Mouse (Mus musculus) MEL (cell line): Measurements from ENCODE around the gene Cacng1. TPM values are rescaled to one million over a fixed set of nuclear protein-coding genes. Genes with fewer than 3 reads are reported as not detected.

ENCODE experiments used
- DNase-seq: peaks from one replicate; pipeline ENCODE4 v3.0.0; 2011; ENCODE audit warnings: low read depth, low spot score
- H3K27ac ChIP-seq: 2 replicates; pipeline ENCODE4 v1.5.1; 2012; ENCODE audit warnings: low read depth, mild to moderate bottlenecking, control low read depth, low read length, moderate library complexity; ENCODE audit not compliant: control insufficient read depth
- H3K27me3 ChIP-seq, 2 experiments: fragments of 150-350 bp in 1 of 2; sonication (generic) in 1 of 2; 2 replicates each; pipeline ENCODE4 v1.6.1; 2012; ENCODE audit warnings: low read length in 2 of 2, mild to moderate bottlenecking in 2 of 2, improper control_type of control experiment in 1 of 2, moderate library complexity in 1 of 2; ENCODE audit not compliant: insufficient read depth in 2 of 2, control insufficient read depth in 1 of 2
- H3K36me3 ChIP-seq, 2 experiments: 2 replicates each; pipeline ENCODE4 v1.6.1; 2012 to 2014; ENCODE audit warnings: low read length in 2 of 2, improper control_type of control experiment in 1 of 2, inconsistent platforms in 1 of 2, mild to moderate bottlenecking in 1 of 2; ENCODE audit not compliant: insufficient read depth in 2 of 2, control insufficient read depth in 1 of 2
- H3K4me1 ChIP-seq, 2 experiments: fragments of 150-350 bp in 1 of 2; sonication (generic) in 1 of 2; 2 replicates each; pipeline ENCODE4 v1.6.1; 2012; ENCODE audit warnings: low read length in 2 of 2, improper control_type of control experiment in 1 of 2, mild to moderate bottlenecking in 1 of 2; ENCODE audit not compliant: insufficient read depth in 2 of 2, control insufficient read depth in 1 of 2
- H3K4me3 ChIP-seq, 2 experiments: fragments of 150-350 bp in 1 of 2; sonication (generic) in 1 of 2; 2 replicates each; pipeline ENCODE4 v1.5.1; 2012; ENCODE audit warnings: low read depth in 2 of 2, low read length in 2 of 2, mild to moderate bottlenecking in 2 of 2, moderate library complexity in 2 of 2, control low read depth in 1 of 2, improper control_type of control experiment in 1 of 2; ENCODE audit not compliant: control insufficient read depth in 1 of 2, insufficient read depth in 1 of 2
- H3K79me2 ChIP-seq: 2 replicates; pipeline ENCODE4 v1.6.1; 2012; ENCODE audit warnings: mild to moderate bottlenecking, low read length, moderate library complexity; ENCODE audit not compliant: control insufficient read depth, poor library complexity, insufficient read depth
- H3K9ac ChIP-seq: 2 replicates; pipeline ENCODE4 v1.6.1; 2012; ENCODE audit warnings: low read depth, mild to moderate bottlenecking, control low read depth, low read length, moderate library complexity; ENCODE audit not compliant: control insufficient read depth, poor library complexity, severe bottlenecking
- H3K9me3 ChIP-seq: fragments of 150-350 bp; sonication (generic); replicated peaks from 2 replicates; pipeline ENCODE4 v1.6.1; 2012; ENCODE audit warnings: mild to moderate bottlenecking, low read length, improper control_type of control experiment, moderate library complexity; ENCODE audit not compliant: insufficient read depth
- BHLHE40 ChIP-seq: IDR thresholded peaks from 2 replicates; pipeline ENCODE4 v1.6.1; 2012; ENCODE audit warnings: low read depth, mild to moderate bottlenecking, inconsistent platforms, low read length, improper control_type of control experiment, borderline replicate concordance
- CHD1 ChIP-seq: IDR thresholded peaks from 2 replicates; pipeline ENCODE4 v1.6.1; 2012; ENCODE audit warnings: low read depth, mild to moderate bottlenecking, inconsistent platforms, low read length, improper control_type of control experiment
- CTCF ChIP-seq, 3 experiments: IDR thresholded peaks in 2 of 3; conservative IDR thresholded peaks in 1 of 3; 2 replicates each; pipeline ENCODE4 v1.5.1; 2011 to 2012; ENCODE audit warnings: low read length in 3 of 3, low read depth in 2 of 3, mild to moderate bottlenecking in 2 of 3, improper control_type of control experiment in 1 of 3, inconsistent platforms in 1 of 3, mixed read lengths in 1 of 3, moderate library complexity in 1 of 3; ENCODE audit not compliant: control insufficient read depth in 1 of 3, insufficient read depth in 1 of 3, poor library complexity in 1 of 3, severe bottlenecking in 1 of 3
- ELF1 ChIP-seq: IDR thresholded peaks from 2 replicates; pipeline ENCODE4 v1.6.1; 2014; ENCODE audit warnings: low read depth, mild to moderate bottlenecking, inconsistent platforms, low read length, improper control_type of control experiment, moderate library complexity
- GABPA ChIP-seq: IDR thresholded peaks from 2 replicates; pipeline ENCODE4 v1.6.1; 2012; ENCODE audit warnings: low read depth, mild to moderate bottlenecking, inconsistent platforms, low read length, improper control_type of control experiment, moderate library complexity
- GATA1 ChIP-seq: IDR thresholded peaks from 2 replicates; pipeline ENCODE4 v1.6.1; 2011; ENCODE audit warnings: low read depth, low read length, improper control_type of control experiment
- HCFC1 ChIP-seq: IDR thresholded peaks from 2 replicates; pipeline ENCODE4 v1.6.1; 2012; ENCODE audit warnings: low read depth, mild to moderate bottlenecking, inconsistent platforms, low read length, improper control_type of control experiment, moderate library complexity
- MAFK ChIP-seq: IDR thresholded peaks from 2 replicates; pipeline ENCODE4 v1.6.1; 2011; ENCODE audit warnings: low read depth, mild to moderate bottlenecking, low read length, improper control_type of control experiment, borderline replicate concordance
- MAX ChIP-seq: IDR thresholded peaks from 2 replicates; pipeline ENCODE4 v1.6.1; 2011; ENCODE audit warnings: low read length, improper control_type of control experiment
- MEF2A ChIP-seq: IDR thresholded peaks from 2 replicates; pipeline ENCODE4 v1.6.1; 2014; ENCODE audit warnings: low read depth, mild to moderate bottlenecking, inconsistent platforms, low read length, improper control_type of control experiment; ENCODE audit not compliant: poor library complexity, insufficient replicate concordance, severe bottlenecking; ENCODE audit errors: extremely low read depth
- MYB ChIP-seq: IDR thresholded peaks from 2 replicates; pipeline ENCODE4 v1.6.1; 2011; ENCODE audit warnings: mild to moderate bottlenecking, low read depth, low read length, improper control_type of control experiment
- MYC ChIP-seq: IDR thresholded peaks from 2 replicates; pipeline ENCODE4 v1.6.1; 2011; ENCODE audit warnings: low read depth, mild to moderate bottlenecking, low read length, improper control_type of control experiment, moderate library complexity
- NELFE ChIP-seq: IDR thresholded peaks from 2 replicates; pipeline ENCODE4 v1.6.1; 2011; ENCODE audit warnings: low read depth, low read length, improper control_type of control experiment
- NRF1 ChIP-seq: IDR thresholded peaks from 2 replicates; pipeline ENCODE4 v1.6.1; 2014; ENCODE audit warnings: low read depth, mild to moderate bottlenecking, inconsistent platforms, low read length, improper control_type of control experiment, moderate library complexity; ENCODE audit not compliant: poor library complexity, insufficient read depth, severe bottlenecking
- POLR2A ChIP-seq, 2 experiments: IDR thresholded peaks; 2 replicates each; pipeline ENCODE4 v1.6.1; 2011 to 2012; ENCODE audit warnings: low read length in 2 of 2, mild to moderate bottlenecking in 2 of 2, control low read depth in 1 of 2, improper control_type of control experiment in 1 of 2, low read depth in 1 of 2, moderate library complexity in 1 of 2; ENCODE audit not compliant: control insufficient read depth in 1 of 2, insufficient read depth in 1 of 2, poor library complexity in 1 of 2
- POLR2AphosphoS2 ChIP-seq: IDR thresholded peaks from 2 replicates; pipeline ENCODE4 v1.6.1; 2011; ENCODE audit warnings: low read length, improper control_type of control experiment
- SMC3 ChIP-seq: IDR thresholded peaks from 2 replicates; pipeline ENCODE4 v1.6.1; 2011; ENCODE audit warnings: low read depth, low read length, improper control_type of control experiment
- TAL1 ChIP-seq: IDR thresholded peaks from 2 replicates; pipeline ENCODE4 v1.6.1; 2012; ENCODE audit warnings: mild to moderate bottlenecking, inconsistent platforms, low read length, moderate library complexity, mixed read lengths
- TBP ChIP-seq: IDR thresholded peaks from 2 replicates; pipeline ENCODE4 v1.8.0; 2011; ENCODE audit warnings: low read depth, low read length, improper control_type of control experiment
- TCF12 ChIP-seq: IDR thresholded peaks from 2 replicates; pipeline ENCODE4 v1.6.1; 2014; ENCODE audit warnings: low read depth, mild to moderate bottlenecking, inconsistent platforms, low read length, improper control_type of control experiment, moderate library complexity
- UBTF ChIP-seq: IDR thresholded peaks from 2 replicates; pipeline ENCODE4 v1.6.1; 2012; ENCODE audit warnings: low read depth, mild to moderate bottlenecking, inconsistent platforms, low read length, improper control_type of control experiment, moderate library complexity, borderline replicate concordance; ENCODE audit not compliant: insufficient read depth
- ZC3H11A ChIP-seq: IDR thresholded peaks from 2 replicates; pipeline ENCODE4 v1.6.1; 2012; ENCODE audit warnings: low read depth, mild to moderate bottlenecking, inconsistent platforms, low read length, improper control_type of control experiment
- ZKSCAN1 ChIP-seq: IDR thresholded peaks from 2 replicates; pipeline ENCODE4 v1.6.1; 2012; ENCODE audit warnings: low read depth, mild to moderate bottlenecking, inconsistent platforms, low read length, improper control_type of control experiment, moderate library complexity
- polyA plus RNA-seq, 2 experiments: library from polyadenylated mRNA; stranded (reverse) in 1 of 2; unstranded in 1 of 2; fragments of >175 nt in 1 of 2; fragments of >200 nt in 1 of 2; gene quantifications; 2 replicates each; pipeline versions ENCODE4 v1.2.1 to v1.2.4; 2012; ENCODE audit warnings: low replicate concordance in 2 of 2, low read depth in 1 of 2; ENCODE audit not compliant: insufficient read length in 2 of 2, insufficient read depth in 1 of 2, missing spikeins in 1 of 2
- total RNA-seq: library from RNA; depleted of rRNA; stranded (reverse); fragments of 300-350 nt; gene quantifications from 2 replicates; pipeline ENCODE4 v1.2.3, GENCODE M21; 2012

Cacng1 gene
- total and polyA plus RNA-seq, 3 experiments, result not detected

DNA sequence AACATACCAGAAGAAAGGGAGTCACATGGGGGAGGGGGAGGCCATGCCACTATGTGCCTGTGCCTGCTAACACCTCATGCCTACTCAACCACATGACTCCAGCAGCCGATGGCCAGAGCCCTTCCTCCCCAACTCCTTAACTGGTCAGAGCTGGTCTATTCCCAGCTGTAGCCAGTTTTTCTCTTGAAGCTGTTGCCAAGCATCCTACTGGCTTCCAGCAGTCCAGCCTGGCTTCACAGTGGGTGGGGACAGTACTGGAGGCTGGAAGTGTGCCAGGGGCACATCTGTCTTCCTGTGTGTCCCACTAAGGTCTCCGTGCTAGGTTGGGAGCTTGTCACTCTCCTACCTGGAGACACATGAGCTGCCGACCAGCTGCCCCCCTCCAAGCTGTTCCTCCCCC is 26.8 kb upstream of the Cacng1 start:
- TF ChIP-seq MEF2A (no peak), BHLHE40 (no peak), POLR2AphosphoS2 (no peak), ZC3H11A (no peak)
- TF ChIP-seq, all 39 proteins: peak for 0
- Histone ChIP-seq H3K9me3 (no peaks in the 10 kb centered on the region), H3K27me3 (peaks cover 0 to 2% of the 10 kb centered on the region in 2 experiments; a peak in 2 of 4 replicates), H3K4me3 (no peak overlapping the region), H3K4me1 (no peaks in the 10 kb centered on the region; a peak in 1 of 4 replicates), H3K27ac (no peak overlapping the region), H3K79me2 (no peaks in the 10 kb centered on the region), H3K36me3 (no peaks in the 10 kb centered on the region), H3K9ac (no peak overlapping the region)
- DNase-seq, result no peak

DNA sequence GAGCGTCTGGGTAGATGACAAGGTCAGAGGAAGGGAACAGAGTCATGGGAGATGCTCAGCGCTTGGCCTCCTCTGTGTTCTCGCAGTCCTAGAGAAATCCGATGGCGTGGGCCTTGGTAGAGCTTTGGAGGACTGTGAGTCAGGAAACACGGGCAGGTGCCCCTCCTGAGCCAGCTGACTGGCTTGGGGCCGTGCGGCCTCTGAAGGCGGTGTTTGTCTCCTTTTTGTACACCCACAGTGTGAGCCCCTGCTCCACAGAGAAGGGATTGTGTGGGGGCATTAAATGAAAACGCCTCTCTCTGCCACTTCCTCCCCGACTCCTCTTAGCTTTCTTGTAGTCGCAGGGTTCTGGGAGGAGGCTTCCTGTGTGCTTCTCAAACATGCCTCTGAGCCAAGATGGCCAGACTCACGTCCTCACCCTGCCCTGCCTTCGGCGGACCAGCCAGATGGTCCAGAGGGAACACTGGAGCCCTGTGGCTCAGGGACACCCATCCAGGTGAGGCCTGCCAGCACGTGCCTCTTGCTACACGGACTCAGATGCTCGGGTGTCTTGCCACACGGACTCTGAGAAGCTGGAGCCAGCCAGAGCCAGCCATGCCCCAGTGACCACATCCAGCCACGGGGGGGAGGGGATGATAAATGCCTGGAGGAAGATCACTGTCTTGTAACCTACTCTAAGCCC is 22.2 kb upstream of the Cacng1 start:
- peaks cover 0 to 2% of the 10 kb centered on the region in 2 experiments; a peak in 2 of 4 replicates for H3K27me3 ChIP-seq
- H3K4me1 ChIP-seq, result no peaks in the 10 kb centered on the region
- no peaks in the 10 kb centered on the region for H3K9me3 ChIP-seq
- no peaks in the 10 kb centered on the region for H3K36me3 ChIP-seq
- H3K4me3 ChIP-seq, result no peak overlapping the region
- no peak overlapping the region for H3K27ac ChIP-seq
- no peak for DNase-seq
- no peak for TF ChIP-seq MAX
- TF ChIP-seq SMC3, result no peak
- TF ChIP-seq MEF2A, result no peak
- TF ChIP-seq ELF1, result no peak
- no peak for TF ChIP-seq HCFC1
- H3K9ac ChIP-seq, result no peak overlapping the region
- no peaks in the 10 kb centered on the region for H3K79me2 ChIP-seq

GRCm38 (mm10) chr11:107737886-107738285 is 21.6 kb upstream of the Cacng1 start:
- H3K4me1 ChIP-seq, result no peaks in the 10 kb centered on the region
- no peak overlapping the region for H3K27ac ChIP-seq
- DNase-seq, result no peak
- no peak for TF ChIP-seq BHLHE40
- no peak for TF ChIP-seq MAFK
- TF ChIP-seq MAX, result no peak
- TF ChIP-seq GATA1, result no peak
- TF ChIP-seq TCF12, result no peak
- no peak for TF ChIP-seq MYB
- no peak for TF ChIP-seq CHD1
- no peak for TF ChIP-seq CTCF (IDR thresholded peaks at IDR 0.05 in 2 of 3, conservative IDR thresholded peaks at IDR 0.05 in 1 of 3; ENCODE audit: control insufficient read depth in 1 of 3, insufficient read depth in 1 of 3, low read depth in 2 of 3, low read length in 3 of 3, poor library complexity in 1 of 3, severe bottlenecking in 1 of 3)
- TF ChIP-seq POLR2A (IDR thresholded peaks at IDR 0.05; ENCODE audit: control insufficient read depth in 1 of 2, insufficient read depth in 1 of 2, low read depth in 1 of 2, low read length in 2 of 2, poor library complexity in 1 of 2), result no peak
- no peak for TF ChIP-seq ZKSCAN1
- no peak for TF ChIP-seq GABPA
- TF ChIP-seq NRF1, result no peak
- TF ChIP-seq POLR2AphosphoS2, result no peak
- no peak for TF ChIP-seq NELFE
- TF ChIP-seq TBP, result no peak
- TF ChIP-seq TAL1, result no peak
- no peak for TF ChIP-seq MYC
- TF ChIP-seq UBTF, result no peak
- H3K27me3 ChIP-seq, result peaks cover 0 to 2% of the 10 kb centered on the region in 2 experiments; a peak in 2 of 4 replicates
- no peaks in the 10 kb centered on the region for H3K9me3 ChIP-seq
- H3K9ac ChIP-seq, result no peak overlapping the region
- no peak overlapping the region for H3K4me3 ChIP-seq
- H3K79me2 ChIP-seq, result no peaks in the 10 kb centered on the region
- H3K36me3 ChIP-seq, result no peaks in the 10 kb centered on the region
